Mouse (Mus musculus): ENCODE measurements around the gene Abca13.

Abca13 gene

DNA sequence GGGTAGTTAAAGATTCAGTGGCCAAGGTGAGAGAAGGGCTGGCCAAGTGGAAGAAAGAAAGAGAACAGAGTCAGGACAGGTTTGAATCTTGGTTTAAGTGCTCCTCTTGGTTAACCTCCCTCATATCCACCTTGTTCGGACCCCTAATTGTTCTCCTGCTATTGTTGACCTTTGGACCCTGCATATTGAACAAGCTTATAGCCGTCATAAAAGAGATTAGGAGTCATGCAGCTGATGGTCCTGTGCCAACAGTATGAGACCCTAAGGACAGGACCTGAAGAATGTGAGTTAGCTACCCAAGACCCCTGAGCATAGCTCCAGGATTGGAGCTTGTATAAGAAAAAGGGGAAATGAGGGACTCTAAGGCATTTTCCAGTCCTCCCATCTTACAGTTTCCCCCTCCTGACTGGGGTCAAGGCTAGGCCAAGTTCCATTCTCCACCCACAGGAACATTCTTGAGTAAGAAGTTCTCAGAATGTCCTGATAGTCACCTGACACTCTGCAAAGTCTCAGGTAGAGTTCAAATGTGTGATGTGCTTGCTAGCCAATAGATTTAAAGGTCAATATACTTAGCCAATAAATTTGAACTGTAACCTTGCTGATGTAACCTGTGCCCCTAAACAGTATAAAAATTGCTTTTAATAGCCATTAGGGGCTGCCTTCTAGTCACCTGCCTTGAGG lies 536.2 kb downstream of the Abca13 start:
- DNase-seq, result no peak

DNA sequence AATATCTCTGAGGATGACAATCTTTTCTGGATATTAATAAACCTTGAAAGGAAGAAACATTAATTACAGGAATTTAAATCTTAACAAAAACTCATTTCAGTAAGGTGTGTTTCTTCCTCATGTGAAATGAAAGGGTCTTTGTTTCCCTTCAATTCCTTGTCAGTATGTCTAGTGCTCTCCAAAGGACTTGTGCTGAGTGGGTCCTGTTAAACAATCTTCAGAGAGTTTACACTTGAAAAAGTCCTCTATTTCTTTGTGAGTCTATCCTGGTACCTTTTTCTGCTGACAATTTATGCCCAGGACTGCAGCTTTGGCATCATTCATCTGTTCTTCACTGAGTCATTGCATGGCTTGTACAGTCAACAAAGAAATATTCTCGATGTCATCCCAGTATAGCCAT lies 539.6 kb downstream of the Abca13 start:
- DNase-seq, result no peak

All from cerebellum, adult 18-20 months (tissue).